Mouse (Mus musculus): ENCODE results near the gene Ttc39d. TPM values are rescaled to one million over a fixed set of nuclear protein-coding genes. Genes with fewer than 3 reads are reported as not detected.
"Not testable (repeated sequence)": the region's sequence is repeated elsewhere in the genome, so short reads cannot be mapped to it uniquely, and the experiment has no call there.

Ttc39d gene
- polyA plus RNA-seq, 1 experiment from 2014 or later, result not detected

DNA sequence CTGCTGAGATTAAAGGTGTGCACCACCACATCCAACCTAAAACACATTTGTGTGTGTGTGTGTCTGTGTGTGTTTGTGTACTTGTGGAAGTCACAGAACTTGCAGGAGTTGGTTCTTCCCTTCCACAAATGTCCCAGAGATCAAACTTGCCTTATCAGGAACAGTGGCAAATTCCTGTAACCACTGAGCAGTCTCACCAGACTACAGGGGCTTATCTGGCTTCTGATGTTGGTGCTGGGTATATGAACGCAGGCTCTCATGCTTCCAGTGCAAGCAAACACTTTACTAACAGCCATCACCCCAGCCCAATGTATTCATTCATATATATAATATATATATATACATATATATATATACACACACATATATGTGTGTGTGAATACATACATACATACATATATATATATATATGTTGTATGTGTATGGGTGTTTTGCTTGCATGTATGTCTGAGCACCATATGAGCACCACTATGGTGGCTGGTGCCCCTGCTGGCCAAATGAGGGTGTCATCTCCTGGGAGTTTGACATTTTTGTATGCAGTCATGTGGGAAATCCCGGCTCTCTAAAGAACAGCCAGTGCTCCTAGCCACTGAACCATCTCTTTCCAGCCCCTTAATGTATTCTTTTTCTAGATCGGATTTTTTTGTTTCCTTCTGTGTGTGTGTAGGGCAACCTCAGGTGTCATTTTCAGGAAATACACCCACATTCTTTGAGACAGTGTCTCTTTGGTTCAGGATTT lies 14.8 kb downstream of the Ttc39d start:
- Histone ChIP-seq H3K36me3 (ENCODE audit: control insufficient read depth, insufficient read depth, low read length) (no peaks in the 10 kb centered on the region), H3K9ac (ENCODE audit: low read depth, low read length) (no peak overlapping the region), H3K4me3 (ENCODE audit: low read length) (no peak overlapping the region), H3K27me3 (replicated peaks; ENCODE audit: control insufficient read depth, insufficient read depth, low read length) (no peaks in the 10 kb centered on the region), H3K4me1 (ENCODE audit: control insufficient read depth, insufficient read depth, low read length) (peaks cover 4% of the 10 kb centered on the region; the same call in 1 of the 2 replicates), H3K27ac (ENCODE audit: low read length) (no peak overlapping the region), H3K9me3 (ENCODE audit: control insufficient read depth, low read length) (no peaks in the 10 kb centered on the region), H3K4me2 (ENCODE audit: low read depth, low read length) (no peak overlapping the region)
- ATAC-seq, result no peak
- 75% methylated on average over 3 of the region's 3 CpGs for WGBS

DNA sequence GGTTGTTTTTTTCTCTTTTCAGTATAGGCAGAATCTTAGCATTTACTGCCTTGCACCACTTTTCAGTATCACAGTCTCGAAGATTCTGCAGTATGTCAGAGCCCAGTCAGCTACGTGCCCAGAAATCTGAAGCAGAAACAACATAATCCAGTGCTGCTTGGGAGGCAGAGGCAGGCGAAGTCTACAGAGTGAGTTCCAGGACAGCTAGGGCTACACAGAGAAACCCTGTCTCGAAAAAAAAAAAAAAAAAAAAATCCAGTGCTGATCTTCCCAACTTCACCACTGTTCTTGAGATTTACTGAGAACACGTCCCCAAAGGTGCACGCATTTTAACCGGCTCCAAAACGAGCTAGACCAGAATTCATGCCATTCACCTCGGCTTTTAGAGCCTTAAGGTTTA lies 16.6 kb downstream of the Ttc39d start:
- peak overlapping the region; percentile 86 for H3K27ac ChIP-seq (ENCODE audit: low read length)
- H3K4me1 ChIP-seq (ENCODE audit: control insufficient read depth, insufficient read depth, low read length), result peaks cover 4% of the 10 kb centered on the region; the same call in 1 of the 2 replicates
- no peaks in the 10 kb centered on the region for H3K36me3 ChIP-seq (ENCODE audit: control insufficient read depth, insufficient read depth, low read length)
- no peaks in the 10 kb centered on the region for H3K9me3 ChIP-seq (ENCODE audit: control insufficient read depth, low read length)
- WGBS, result 5% methylated on average over 9 of the region's 9 CpGs
- H3K9ac ChIP-seq (ENCODE audit: low read depth, low read length), result peak overlapping the region; percentile 73
- ATAC-seq, result peak; percentile 64
- H3K4me3 ChIP-seq (ENCODE audit: low read length), result peak overlapping the region; percentile 65
- H3K4me2 ChIP-seq (ENCODE audit: low read depth, low read length), result peak overlapping the region; percentile 72
- H3K27me3 ChIP-seq (replicated peaks; ENCODE audit: control insufficient read depth, insufficient read depth, low read length), result no peaks in the 10 kb centered on the region

DNA sequence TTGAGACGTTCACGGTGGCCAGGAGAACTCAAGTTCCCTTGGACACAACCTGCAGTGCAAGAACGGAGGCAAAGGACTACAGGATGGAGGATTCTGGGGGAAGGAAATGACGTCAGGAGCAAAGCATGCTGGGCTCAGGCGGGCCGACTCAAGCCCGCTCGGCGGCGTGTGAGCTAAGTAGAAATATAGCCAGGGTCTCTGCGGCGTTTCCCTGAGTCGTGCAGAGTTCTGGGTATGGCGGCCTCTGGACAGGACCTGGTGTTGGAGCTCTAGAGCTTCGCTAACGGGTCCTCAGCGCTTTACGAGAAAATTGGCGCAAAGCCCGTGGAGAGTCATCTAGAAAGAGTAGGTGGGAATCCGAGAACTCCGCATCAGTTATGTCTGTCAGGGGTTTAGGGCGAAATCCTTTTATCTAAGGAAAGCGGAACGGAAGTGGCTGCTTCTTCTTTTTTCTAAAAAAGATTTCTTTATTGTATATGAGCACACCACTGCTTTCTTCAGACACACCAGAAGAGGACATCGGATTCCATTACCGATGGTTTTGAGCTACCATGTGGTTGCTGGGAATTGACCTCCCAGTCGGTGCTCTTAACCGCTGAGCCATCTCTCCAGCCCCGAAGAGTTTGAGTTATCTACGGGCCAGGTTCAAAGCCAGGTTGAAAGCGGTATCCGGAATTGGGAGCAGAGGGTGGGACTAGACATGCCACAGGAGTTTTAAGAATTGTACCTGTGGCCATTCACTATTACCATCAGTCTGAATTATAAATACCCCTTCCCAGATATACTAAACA lies 17.3 kb downstream of the Ttc39d start, which contains the start of gene Gemin6:
Gene Gemin6, plus strand, starts transcription at position 116 of the 791 bp plus-strand sequence.
- peak within 1 kb of the TSS; percentile 73 for H3K9ac ChIP-seq (ENCODE audit: low read depth, low read length)
- H3K4me2 ChIP-seq (ENCODE audit: low read depth, low read length), result peak within 1 kb of the TSS; percentile 72
- peaks cover 4% of the 10 kb centered on the region; the same call in 1 of the 2 replicates for H3K4me1 ChIP-seq (ENCODE audit: control insufficient read depth, insufficient read depth, low read length)
- ATAC-seq, result peak; percentile 99
- H3K27me3 ChIP-seq (replicated peaks; ENCODE audit: control insufficient read depth, insufficient read depth, low read length), result no peaks in the 10 kb centered on the region
- H3K36me3 ChIP-seq (ENCODE audit: control insufficient read depth, insufficient read depth, low read length), result no peaks in the 10 kb centered on the region
- H3K9me3 ChIP-seq (ENCODE audit: control insufficient read depth, low read length), result no peaks in the 10 kb centered on the region
- H3K4me3 ChIP-seq (ENCODE audit: low read length), result peak within 1 kb of the TSS; percentile 65
- under 1% methylated on average over 33 of the region's 33 CpGs for WGBS
- H3K27ac ChIP-seq (ENCODE audit: low read length), result peak within 1 kb of the TSS; percentile 86

DNA sequence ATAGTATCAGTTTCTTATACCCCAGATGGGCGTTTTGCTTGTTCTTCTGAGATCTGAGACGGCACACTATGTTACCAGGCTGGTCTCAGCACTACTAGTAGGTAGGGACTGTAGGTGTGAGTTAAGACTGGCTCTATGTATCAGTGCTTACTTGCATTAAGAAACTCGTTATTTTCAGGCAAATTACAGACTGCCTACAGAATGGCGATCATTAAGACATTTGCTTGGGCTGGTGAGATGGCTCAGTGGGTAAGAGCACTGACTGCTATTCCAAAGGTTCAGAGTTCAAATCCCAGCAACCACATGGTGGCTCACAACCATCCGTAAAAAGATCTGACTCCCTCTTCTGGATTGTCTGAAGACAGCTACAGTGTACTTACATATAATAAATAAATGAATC lies 17.9 kb downstream of the Ttc39d start:
- H3K4me3 ChIP-seq (ENCODE audit: low read length), result peak overlapping the region; percentile 65
- ATAC-seq, result not testable (repeated sequence)

GRCm38 (mm10) chr17:80229396-80229795 lies 22.1 kb downstream of the Ttc39d start:
- no peak for ATAC-seq
- WGBS, result 77% methylated on average over 2 of the region's 2 CpGs
- H3K27ac ChIP-seq (ENCODE audit: low read length), result no peak overlapping the region

More for the DNA sequence above, 17.9 kb downstream of the Ttc39d start:
- H3K36me3 ChIP-seq (ENCODE audit: control insufficient read depth, insufficient read depth, low read length); H3K27me3 ChIP-seq (replicated peaks; ENCODE audit: control insufficient read depth, insufficient read depth, low read length); H3K4me1 ChIP-seq (ENCODE audit: control insufficient read depth, insufficient read depth, low read length); H3K9me3 ChIP-seq (ENCODE audit: control insufficient read depth, low read length): not testable (repeated sequence)
- H3K27ac ChIP-seq (ENCODE audit: low read length), result peak overlapping the region; percentile 86; the same call in 1 of the 2 replicates
- WGBS, result 37% methylated on average over 5 of the region's 5 CpGs
- H3K4me2 ChIP-seq (ENCODE audit: low read depth, low read length), result peak overlapping the region; percentile 72
- peak overlapping the region; percentile 73 for H3K9ac ChIP-seq (ENCODE audit: low read depth, low read length)

DNA sequence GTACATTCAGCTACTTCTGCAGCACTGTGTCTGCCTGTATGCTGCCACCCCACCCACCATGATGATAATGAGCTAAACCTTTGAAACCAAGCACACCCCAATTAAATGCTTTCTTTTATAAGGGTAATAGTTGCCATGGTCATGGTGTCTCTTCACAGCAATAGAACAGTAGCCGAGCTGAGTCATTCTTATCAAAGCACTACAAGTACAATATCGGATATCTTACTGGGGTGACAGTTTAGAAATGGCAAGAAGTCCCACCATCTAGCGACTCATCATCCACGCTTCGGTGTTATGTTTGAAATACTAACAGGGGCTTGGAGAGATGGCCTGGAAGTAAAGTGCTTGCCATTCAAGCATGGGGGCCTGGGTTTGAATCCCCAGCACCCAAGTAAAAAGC lies 26.6 kb downstream of the Ttc39d start:
- Histone ChIP-seq H3K9me3 (ENCODE audit: control insufficient read depth, low read length) (no peaks in the 10 kb centered on the region), H3K27ac (ENCODE audit: low read length) (no peak overlapping the region), H3K36me3 (ENCODE audit: control insufficient read depth, insufficient read depth, low read length) (0 out of 2 replicates have a peak, but pooled peaks cover 3% of the 10 kb centered on the region), H3K4me3 (ENCODE audit: low read length) (no peak overlapping the region), H3K27me3 (replicated peaks; ENCODE audit: control insufficient read depth, insufficient read depth, low read length) (no peaks in the 10 kb centered on the region), H3K9ac (ENCODE audit: low read depth, low read length) (no peak overlapping the region), H3K4me2 (ENCODE audit: low read depth, low read length) (no peak overlapping the region), H3K4me1 (ENCODE audit: control insufficient read depth, insufficient read depth, low read length) (no peaks in the 10 kb centered on the region)
- no peak for ATAC-seq
- 88% methylated on average over 5 of the region's 5 CpGs for WGBS

More at GRCm38 (mm10) chr17:80229396-80229795, 22.1 kb downstream of the Ttc39d start:
- Histone ChIP-seq H3K9ac (ENCODE audit: low read depth, low read length) (no peak overlapping the region), H3K4me3 (ENCODE audit: low read length) (no peak overlapping the region), H3K36me3 (ENCODE audit: control insufficient read depth, insufficient read depth, low read length) (no peaks in the 10 kb centered on the region), H3K27me3 (replicated peaks; ENCODE audit: control insufficient read depth, insufficient read depth, low read length) (no peaks in the 10 kb centered on the region), H3K4me2 (ENCODE audit: low read depth, low read length) (no peak overlapping the region), H3K9me3 (ENCODE audit: control insufficient read depth, low read length) (no peaks in the 10 kb centered on the region), H3K4me1 (ENCODE audit: control insufficient read depth, insufficient read depth, low read length) (peaks cover 4% of the 10 kb centered on the region; the same call in 1 of the 2 replicates)

GRCm38 (mm10) chr17:80234376-80234775 lies 27.1 kb downstream of the Ttc39d start:
- Histone ChIP-seq H3K4me1 (ENCODE audit: control insufficient read depth, insufficient read depth, low read length) (no peaks in the 10 kb centered on the region), H3K36me3 (ENCODE audit: control insufficient read depth, insufficient read depth, low read length) (0 out of 2 replicates have a peak, but pooled peaks cover 3% of the 10 kb centered on the region), H3K27me3 (replicated peaks; ENCODE audit: control insufficient read depth, insufficient read depth, low read length) (no peaks in the 10 kb centered on the region), H3K27ac (ENCODE audit: low read length) (no peak overlapping the region), H3K4me2 (ENCODE audit: low read depth, low read length) (no peak overlapping the region), H3K4me3 (ENCODE audit: low read length) (no peak overlapping the region), H3K9ac (ENCODE audit: low read depth, low read length) (no peak overlapping the region), H3K9me3 (ENCODE audit: control insufficient read depth, low read length) (no peaks in the 10 kb centered on the region)
- ATAC-seq, result no peak
- 82% methylated on average over 7 of the region's 7 CpGs for WGBS

GRCm38 (mm10) chr17:80235477-80235876 lies 28.2 kb downstream of the Ttc39d start:
- ATAC-seq, result no peak

DNA sequence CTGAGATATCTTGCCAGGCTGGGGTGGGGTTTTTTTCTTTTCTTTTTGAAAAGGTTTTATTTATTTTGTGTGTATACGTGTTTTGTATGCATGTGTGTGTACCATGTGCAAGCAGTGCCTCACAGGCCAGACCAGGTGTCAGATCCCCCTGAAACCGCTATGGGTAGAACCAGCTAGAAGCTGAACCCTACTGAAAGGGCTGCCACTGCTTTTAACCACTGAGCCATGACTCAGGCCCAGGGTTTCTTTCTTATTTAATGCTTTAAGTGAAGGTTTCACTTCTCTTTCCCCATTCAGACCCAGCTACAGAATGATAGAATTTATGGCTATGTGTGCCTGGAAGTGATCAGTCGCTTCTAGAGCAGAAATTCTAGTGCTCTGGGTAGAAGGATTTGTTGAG lies 29.5 kb downstream of the Ttc39d start:
- no peak for ATAC-seq
- Histone ChIP-seq H3K4me3 (ENCODE audit: low read length) (no peak overlapping the region), H3K27ac (ENCODE audit: low read length) (no peak overlapping the region), H3K27me3 (replicated peaks; ENCODE audit: control insufficient read depth, insufficient read depth, low read length) (no peaks in the 10 kb centered on the region), H3K9me3 (ENCODE audit: control insufficient read depth, low read length) (no peaks in the 10 kb centered on the region), H3K4me1 (ENCODE audit: control insufficient read depth, insufficient read depth, low read length) (no peaks in the 10 kb centered on the region), H3K36me3 (ENCODE audit: control insufficient read depth, insufficient read depth, low read length) (peaks cover 13% of the 10 kb centered on the region), H3K4me2 (ENCODE audit: low read depth, low read length) (no peak overlapping the region), H3K9ac (ENCODE audit: low read depth, low read length) (no peak overlapping the region)
- 88% methylated on average over 3 of the region's 3 CpGs for WGBS

More at GRCm38 (mm10) chr17:80235477-80235876, 28.2 kb downstream of the Ttc39d start:
- H3K36me3 ChIP-seq (ENCODE audit: control insufficient read depth, insufficient read depth, low read length), result peaks cover 8% of the 10 kb centered on the region
- H3K4me2 ChIP-seq (ENCODE audit: low read depth, low read length), result no peak overlapping the region
- no peaks in the 10 kb centered on the region for H3K27me3 ChIP-seq (replicated peaks; ENCODE audit: control insufficient read depth, insufficient read depth, low read length)
- H3K27ac ChIP-seq (ENCODE audit: low read length), result no peak overlapping the region
- H3K9me3 ChIP-seq (ENCODE audit: control insufficient read depth, low read length), result no peaks in the 10 kb centered on the region
- H3K9ac ChIP-seq (ENCODE audit: low read depth, low read length), result no peak overlapping the region
- WGBS, result 79% methylated on average over 3 of the region's 3 CpGs
- no peak overlapping the region for H3K4me3 ChIP-seq (ENCODE audit: low read length)
- no peaks in the 10 kb centered on the region for H3K4me1 ChIP-seq (ENCODE audit: control insufficient read depth, insufficient read depth, low read length)

Measured in intestine, embryonic 16.5 days (tissue).